Comparison of ENCODE assay signal across 8 mouse cellular contexts in genomic region chr15:100616221-100616620, GRCm38 (mm10). TPM values are rescaled to one million over a fixed set of nuclear protein-coding genes. Genes with fewer than 3 reads are reported as not detected.
DNase-seq lines count a peak whose midpoint lies in the region; ATAC-seq and TF ChIP-seq lines count a peak whose summit lies in the region.

No protein-coding gene starts in this region.

- ATAC-seq in forebrain, embryonic 11.5 days (replicated peaks; ENCODE audit: low FRiP score), result peak; percentile 5; the same call in 1 of the 2 replicates
- ATAC-seq in liver, embryonic 14.5 days (ENCODE audit: insufficient read depth), result no peak

- no peak for TF ChIP-seq CTCF in C2C12 (IDR thresholded peaks at IDR 0.05; ENCODE audit: control insufficient read depth, insufficient read depth, insufficient read length)
- 0 out of 2 replicates have a peak, but pooled peaks have one; percentile 2 for TF ChIP-seq CTCF in liver, embryonic 14.5 days (IDR thresholded peaks at IDR 0.05; ENCODE audit: low read depth)

- H3K9me3 ChIP-seq in heart, embryonic 10.5 days, result no peaks in the 10 kb centered on the region
- no peaks in the 10 kb centered on the region for H3K9me3 ChIP-seq in forebrain, embryonic 11.5 days (ENCODE audit: control insufficient read depth, low read length)
- H3K9me3 ChIP-seq in liver, embryonic 14.5 days (ENCODE audit: control insufficient read depth, low read length), result no peaks in the 10 kb centered on the region

- peaks cover 15% of the 10 kb centered on the region for H3K79me3 ChIP-seq in C2C12 (ENCODE audit: low read depth)

- WGBS in heart, embryonic 10.5 days, result under 1% methylated on average over 19 of the region's 19 CpGs
- WGBS in forebrain, embryonic 11.5 days, result 2% methylated on average over 19 of the region's 19 CpGs
- WGBS in liver, embryonic 14.5 days (ENCODE audit: insufficient replicate concordance), result under 1% methylated on average over 19 of the region's 19 CpGs

- H3K27me3 ChIP-seq in heart, embryonic 10.5 days (ENCODE audit: insufficient read depth, poor library complexity, severe bottlenecking), result no peaks in the 10 kb centered on the region
- H3K27me3 ChIP-seq in C2C12 (ENCODE audit: control insufficient read depth, insufficient read depth, insufficient read length), result no peaks in the 10 kb centered on the region
- H3K27me3 ChIP-seq in forebrain, embryonic 11.5 days (ENCODE audit: control insufficient read depth, insufficient read depth, low read length), result no peaks in the 10 kb centered on the region
- no peaks in the 10 kb centered on the region for H3K27me3 ChIP-seq in liver, embryonic 14.5 days (ENCODE audit: control insufficient read depth, insufficient read depth, low read length)

- peaks cover 36% of the 10 kb centered on the region for H3K36me3 ChIP-seq in heart, embryonic 10.5 days
- H3K36me3 ChIP-seq in C2C12 (ENCODE audit: control insufficient read depth, insufficient read depth), result peaks cover 47% of the 10 kb centered on the region
- 0 out of 2 replicates have a peak, but pooled peaks cover 8% of the 10 kb centered on the region for H3K36me3 ChIP-seq in forebrain, embryonic 11.5 days (ENCODE audit: control insufficient read depth, insufficient read depth, low read length)
- H3K36me3 ChIP-seq in liver, embryonic 14.5 days (replicated peaks; ENCODE audit: control insufficient read depth, insufficient read depth, low read depth), result peaks cover 41% of the 10 kb centered on the region

- peak overlapping the region; percentile 98 for H3K27ac ChIP-seq in heart, embryonic 10.5 days
- H3K27ac ChIP-seq in forebrain, embryonic 11.5 days (ENCODE audit: low read depth, low read length), result peak overlapping the region; percentile 94; the same call in 1 of the 2 replicates
- H3K27ac ChIP-seq in liver, embryonic 14.5 days, result peak overlapping the region; percentile 94

- peak overlapping the region; percentile 87 for H3K9ac ChIP-seq in forebrain, embryonic 11.5 days (ENCODE audit: low read length)
- H3K9ac ChIP-seq in liver, embryonic 14.5 days (replicated peaks), result peak overlapping the region; percentile 96

- H3K4me2 ChIP-seq in forebrain, embryonic 11.5 days (ENCODE audit: low read depth, low read length, severe bottlenecking), result peak overlapping the region; percentile 83
- H3K4me2 ChIP-seq in liver, embryonic 14.5 days (ENCODE audit: low read depth), result peak overlapping the region; percentile 78

- H3K4me3 ChIP-seq in heart, embryonic 10.5 days, result peak overlapping the region; percentile 93
- peak overlapping the region; percentile 100 for H3K4me3 ChIP-seq in C2C12 (ENCODE audit: insufficient read depth, poor library complexity, severe bottlenecking)
- H3K4me3 ChIP-seq in forebrain, embryonic 11.5 days (ENCODE audit: low read depth, low read length), result peak overlapping the region; percentile 90
- H3K4me3 ChIP-seq in liver, embryonic 14.5 days (ENCODE audit: insufficient read depth in 1 of 2, low read depth in 2 of 2, low read length in 2 of 2), result peak overlapping the region; percentile 77 to 79

- H3ac ChIP-seq in C2C12 (ENCODE audit: control insufficient read depth, insufficient read length, low read depth), result peak overlapping the region; percentile 52

- peaks cover 21% of the 10 kb centered on the region for H3K79me2 ChIP-seq in C2C12 (ENCODE audit: control insufficient read depth, insufficient read depth)

- TF ChIP-seq EP300 in liver, embryonic 14.5 days (IDR thresholded peaks at IDR 0.05; ENCODE audit: low read depth), result no peak

- DNase-seq in heart, embryonic 10.5 days (ENCODE audit: low spot score), result no peak
- DNase-seq in heart, adult 8-10 months (ENCODE audit: low spot score), result no peak
- DNase-seq in forebrain, embryonic 11.5 days (ENCODE audit: low spot score), result no peak
- DNase-seq in liver, embryonic 14.5 days (ENCODE audit: low read depth in 3 of 3, low spot score in 3 of 3), result no peak
- DNase-seq in adrenal gland, adult 8-10 months, result no peak
- DNase-seq in thymus, postnatal 10 days (ENCODE audit: low spot score in 2 of 2), result no peak
- DNase-seq in frontal cortex, postnatal 10 days (ENCODE audit: low spot score in 2 of 2), result no peak

- peaks cover 24% of the 10 kb centered on the region for H3K4me1 ChIP-seq in heart, embryonic 10.5 days
- H3K4me1 ChIP-seq in forebrain, embryonic 11.5 days (replicated peaks; ENCODE audit: control insufficient read depth, insufficient read depth, low read length), result peaks cover 7% of the 10 kb centered on the region; the same call in 1 of the 2 replicates
- peaks cover 11 to 17% of the 10 kb centered on the region in 2 experiments for H3K4me1 ChIP-seq in liver, embryonic 14.5 days (replicated peaks; ENCODE audit: control insufficient read depth in 2 of 2, insufficient read depth in 2 of 2, low read length in 1 of 2)

TF ChIP-seq in C2C12, 6 proteins besides CTCF, POLR2A, EP300 and RAD21:
- TF ChIP-seq MYOG (IDR thresholded peaks at IDR 0.05; ENCODE audit: control insufficient read depth, extremely low read depth, insufficient read length) (no peak), CEBPB (IDR thresholded peaks at IDR 0.05; ENCODE audit: low read depth) (no peak), USF1 (IDR thresholded peaks at IDR 0.05; ENCODE audit: low read depth) (no peak), MYOD1 (IDR thresholded peaks at IDR 0.05; ENCODE audit: control insufficient read depth, insufficient read length, low read depth) (no peak), MAX (IDR thresholded peaks at IDR 0.05) (no peak), FOSL1 (IDR thresholded peaks at IDR 0.05; ENCODE audit: insufficient read depth, low read length, poor library complexity, severe bottlenecking) (no peak)

RNA-seq across cellular contexts. Expression of gene Dazap2, which starts 1.1 kb away (rescaled TPM):
- polyA plus RNA-seq in heart, embryonic 10.5 days (2016; fragmentation: Nextera tagmentation; extraction: Ambion mirVana), result 209 and 212 TPM in 2 replicates
- 100 to 1,000 TPM; 170 to 189 (median 183) TPM for total RNA-seq in heart, adult 8-10 months (2022)
- polyA plus RNA-seq in C2C12 (2012; fragmentation: generic; extraction: Trizol), result 142 TPM
- 228 and 235 TPM in 2 replicates for polyA plus RNA-seq in forebrain, embryonic 11.5 days (2014; fragmentation: Nextera tagmentation; extraction: Ambion mirVana)
- 104 and 107 TPM in 2 replicates for polyA plus RNA-seq in liver, embryonic 14.5 days (2012; rRNA removed)
- polyA plus RNA-seq in liver, embryonic 14.5 days (2014; fragmentation: Nextera tagmentation; extraction: Ambion mirVana), result 178 and 182 TPM in 2 replicates
- 100 to 1,000 TPM; 235 to 259 (median 252) TPM for total RNA-seq in adrenal gland, adult 8-10 months (2022)

RNA-seq across cellular contexts. Expression of gene Pou6f1, which starts 16.4 kb away (rescaled TPM):
- 2.0 and 2.1 TPM in 2 replicates for polyA plus RNA-seq in heart, embryonic 10.5 days (2016; fragmentation: Nextera tagmentation; extraction: Ambion mirVana)
- 10 to 100 TPM; 11.1 to 17.3 (median 13.8) TPM for total RNA-seq in heart, adult 8-10 months (2022)
- 5.5 TPM for polyA plus RNA-seq in C2C12 (2012; fragmentation: generic; extraction: Trizol)
- polyA plus RNA-seq in forebrain, embryonic 11.5 days (2014; fragmentation: Nextera tagmentation; extraction: Ambion mirVana), result 15.6 and 17.1 TPM in 2 replicates
- 0.46 and 0.77 TPM in 2 replicates for polyA plus RNA-seq in liver, embryonic 14.5 days (2012; rRNA removed)
- 0.19 and 0.39 TPM in 2 replicates for polyA plus RNA-seq in liver, embryonic 14.5 days (2014; fragmentation: Nextera tagmentation; extraction: Ambion mirVana)
- total RNA-seq in adrenal gland, adult 8-10 months (2022), result 10 to 100 TPM; 17.1 to 33.5 (median 23.8) TPM

RNA-seq across cellular contexts. Expression of gene Smagp, which starts 20.5 kb away (rescaled TPM):
- 16.2 and 16.9 TPM in 2 replicates for polyA plus RNA-seq in heart, embryonic 10.5 days (2016; fragmentation: Nextera tagmentation; extraction: Ambion mirVana)
- total RNA-seq in heart, adult 8-10 months (2022), result 10 to 100 TPM; 10.9 to 20.2 (median 11.9) TPM
- polyA plus RNA-seq in C2C12 (2012; fragmentation: generic; extraction: Trizol), result 0.21 TPM
- polyA plus RNA-seq in forebrain, embryonic 11.5 days (2014; fragmentation: Nextera tagmentation; extraction: Ambion mirVana), result 3.7 and 4.1 TPM in 2 replicates
- polyA plus RNA-seq in liver, embryonic 14.5 days (2012; rRNA removed), result 7.3 TPM in 2 replicates
- 6.8 and 7.0 TPM in 2 replicates for polyA plus RNA-seq in liver, embryonic 14.5 days (2014; fragmentation: Nextera tagmentation; extraction: Ambion mirVana)
- total RNA-seq in adrenal gland, adult 8-10 months (2022), result 10 to 100 TPM; 42.7 to 64.0 (median 55.6) TPM

RNA-seq across cellular contexts. Expression of gene Bin2, which starts 53.1 kb away (rescaled TPM):
- polyA plus RNA-seq in heart, embryonic 10.5 days (2016; fragmentation: Nextera tagmentation; extraction: Ambion mirVana), result 4.3 and 10.3 TPM in 2 replicates
- total RNA-seq in heart, adult 8-10 months (2022), result 1 to 10 TPM in 2 of 4 experiments, under 1 TPM in 2; 0.84 to 2.6 (median 1.1) TPM
- polyA plus RNA-seq in C2C12 (2012; fragmentation: generic; extraction: Trizol), result not detected
- 3.9 and 5.4 TPM in 2 replicates for polyA plus RNA-seq in forebrain, embryonic 11.5 days (2014; fragmentation: Nextera tagmentation; extraction: Ambion mirVana)
- polyA plus RNA-seq in liver, embryonic 14.5 days (2012; rRNA removed), result 16.5 and 17.5 TPM in 2 replicates
- polyA plus RNA-seq in liver, embryonic 14.5 days (2014; fragmentation: Nextera tagmentation; extraction: Ambion mirVana), result 12.7 and 15.2 TPM in 2 replicates
- 1 to 10 TPM; 2.5 to 7.0 (median 3.8) TPM for total RNA-seq in adrenal gland, adult 8-10 months (2022)
